Mouse (Mus musculus) layer of hippocampus, adult 2 months (tissue): Measurements from ENCODE around the gene Zfp944. TPM values are rescaled to one million over a fixed set of nuclear protein-coding genes. Genes with fewer than 3 reads are reported as not detected.
"Not testable (repeated sequence)": the region's sequence is repeated elsewhere in the genome, so short reads cannot be mapped to it uniquely, and the experiment has no call there.

Source experiments
- DNase-seq, 2 experiments: peaks; one replicate each; pipeline ENCODE4 v3.0.0; 2022; ENCODE audit warnings: low spot score in 2 of 2
- H3K27ac ChIP-seq: fragments of 200-600 bp; 2 replicates; pipeline ENCODE4 v1.8.1; 2022
- H3K4me3 ChIP-seq: fragments of 200-600 bp; 2 replicates; pipeline ENCODE4 v1.8.1; 2022; ENCODE audit warnings: mild to moderate bottlenecking
- CTCF ChIP-seq: fragments of 200-600 bp; conservative IDR thresholded peaks from 2 replicates; pipeline ENCODE4 v1.8.1; 2022; ENCODE audit warnings: antibody characterized with exemption, mild to moderate bottlenecking, moderate library complexity
- long read RNA-seq, 2 experiments: library from polyadenylated mRNA; stranded (forward); transcript quantifications; one replicate each; pipeline ENCODE4 v2.0.0; 2021; ENCODE audit warnings: borderline mapping rate in 2 of 2
- total RNA-seq, 2 experiments: library from RNA; stranded (reverse); gene quantifications; 2 replicates each; pipeline ENCODE4 v1.2.3; 2021

Zfp944 gene
- 10 to 100 TPM in 1 of 2 experiments, 1 to 10 TPM in 1; 9.8 to 10.3 TPM for total RNA-seq
- long read RNA-seq, experiment 1, transcript Zfp944-201 (6 exons, 2,784 nt): major isoform, 6 of 17 reads
- long read RNA-seq, experiment 1, partial matches to known transcripts: 1 of 17 reads
- long read RNA-seq, experiment 1, other reads (novel, unspliced or antisense): 10 of 17 reads
- long read RNA-seq, experiment 2, transcript Zfp944-201 (6 exons, 2,784 nt): major isoform, 7 of 20 reads
- long read RNA-seq, experiment 2, partial matches to known transcripts: 1 of 20 reads
- long read RNA-seq, experiment 2, other reads (novel, unspliced or antisense): 12 of 20 reads

DNA sequence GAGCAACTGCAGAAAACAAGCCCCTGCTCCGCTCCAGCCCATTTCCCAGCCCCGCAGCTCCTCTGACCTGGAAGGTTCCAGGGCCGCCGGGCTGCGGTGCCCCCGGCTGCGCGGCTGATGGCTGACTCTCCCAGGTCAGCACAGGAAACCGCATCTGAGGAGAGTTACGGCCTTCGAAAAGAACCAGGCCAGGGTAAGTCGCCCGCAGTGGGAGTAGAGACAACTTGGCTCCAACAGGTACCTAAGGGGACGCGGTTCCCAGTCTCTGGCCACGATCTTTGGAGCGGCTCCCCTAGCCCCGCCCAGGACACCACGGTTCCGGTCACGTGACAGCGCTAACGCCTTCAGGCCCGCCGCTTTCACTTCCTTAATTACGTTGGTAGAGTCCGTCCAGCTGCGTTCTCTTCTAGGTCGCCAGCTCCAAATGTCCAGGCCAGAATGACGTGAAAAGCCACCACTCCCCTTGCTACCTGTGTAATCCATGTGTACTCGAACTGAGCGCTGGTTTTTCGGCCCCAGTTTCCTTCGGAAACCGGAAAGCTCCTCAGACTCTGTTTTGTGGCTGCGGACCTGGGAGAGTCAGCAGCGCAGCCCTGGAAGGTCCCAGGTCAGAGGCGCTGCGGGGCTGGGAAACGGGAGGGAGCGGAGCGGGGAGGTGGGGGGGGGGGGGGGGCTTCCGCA, at the start of gene Zfp944, which contains the start of gene Zfp758:
TSS of gene Zfp944 (minus strand) at position 300 of the 681 bp plus-strand sequence.
TSS of gene Zfp758 (plus strand) at position 353 of the 681 bp plus-strand sequence.
- peak within 1 kb of the TSS; percentile 92 for H3K27ac ChIP-seq
- DNase-seq: peak; percentile 4 to 17

DNA sequence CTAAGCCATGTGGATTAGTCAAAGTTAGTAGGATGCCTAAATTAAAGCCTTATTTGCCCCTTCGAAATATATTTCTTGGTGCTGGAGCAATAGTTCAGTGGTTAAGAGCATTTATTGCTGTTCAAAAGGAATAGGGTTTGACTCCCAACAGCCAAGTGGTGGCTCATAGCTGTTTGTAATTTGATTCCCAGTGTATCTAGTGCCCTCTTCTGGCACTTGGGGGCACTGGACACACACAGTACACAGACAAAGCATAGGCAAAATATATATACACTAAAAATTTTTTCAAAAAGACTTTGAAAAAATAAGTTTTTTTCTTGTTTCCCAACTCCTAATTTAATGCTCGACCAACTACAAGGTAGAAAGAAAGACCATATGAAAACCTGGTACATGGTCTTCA, 49.6 kb upstream of the Zfp944 start:
- H3K4me3 ChIP-seq: no peak overlapping the region
- TF ChIP-seq CTCF: peak; percentile 82
- DNase-seq: no peak
- H3K27ac ChIP-seq: no peak overlapping the region

More for the DNA sequence above, at the start of gene Zfp944, which contains the start of gene Zfp758:
- H3K4me3 ChIP-seq: peak within 1 kb of the TSS; percentile 76

DNA sequence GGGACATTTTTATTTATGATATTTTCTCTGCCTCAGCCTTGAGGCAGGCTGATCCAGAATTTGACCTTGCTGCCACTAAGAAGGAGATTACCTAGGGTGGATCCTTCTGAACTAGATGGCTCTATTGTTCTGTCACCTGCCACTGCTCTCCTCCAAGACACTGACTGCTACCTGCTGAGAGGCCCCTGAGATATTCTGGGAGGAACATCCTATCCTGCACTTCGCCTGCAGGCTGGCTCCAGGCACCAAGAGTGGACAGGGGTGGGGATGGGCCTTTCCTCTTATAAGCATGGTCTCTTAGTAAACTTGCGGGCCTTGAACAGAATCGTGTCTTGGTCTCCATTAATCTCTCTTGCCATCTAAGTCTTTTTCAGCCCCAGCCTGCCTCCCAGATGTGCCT, 2.7 kb upstream of the Zfp944 start:
- TF ChIP-seq CTCF: no peak
- Histone ChIP-seq H3K4me3 (no peak overlapping the region), H3K27ac (no peak overlapping the region)
- DNase-seq: no peak

DNA sequence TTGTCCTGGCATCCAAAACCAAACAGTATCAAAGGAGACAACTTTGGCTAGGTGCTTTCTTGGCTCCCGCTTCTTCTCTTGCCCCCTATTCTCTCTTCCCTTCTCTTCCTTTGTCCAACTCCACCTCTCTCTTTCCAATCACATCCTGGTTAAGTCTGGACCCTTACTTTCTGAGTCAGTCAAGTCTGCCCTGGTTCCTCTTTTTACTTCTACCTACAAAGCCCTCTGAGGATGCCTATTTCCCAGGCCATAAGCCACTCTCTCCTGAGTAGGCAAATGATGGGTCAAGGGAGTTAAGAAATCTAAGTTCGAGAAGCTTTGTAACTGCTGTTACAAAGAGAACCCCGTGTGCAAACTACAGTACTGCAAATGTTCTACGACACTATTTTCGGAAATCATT, 628 bp downstream of the Zfp944 start:
- DNase-seq: no peak
- H3K4me3 ChIP-seq: peak overlapping the region; percentile 76
- TF ChIP-seq CTCF: no peak
- peak overlapping the region; percentile 92 for H3K27ac ChIP-seq

DNA sequence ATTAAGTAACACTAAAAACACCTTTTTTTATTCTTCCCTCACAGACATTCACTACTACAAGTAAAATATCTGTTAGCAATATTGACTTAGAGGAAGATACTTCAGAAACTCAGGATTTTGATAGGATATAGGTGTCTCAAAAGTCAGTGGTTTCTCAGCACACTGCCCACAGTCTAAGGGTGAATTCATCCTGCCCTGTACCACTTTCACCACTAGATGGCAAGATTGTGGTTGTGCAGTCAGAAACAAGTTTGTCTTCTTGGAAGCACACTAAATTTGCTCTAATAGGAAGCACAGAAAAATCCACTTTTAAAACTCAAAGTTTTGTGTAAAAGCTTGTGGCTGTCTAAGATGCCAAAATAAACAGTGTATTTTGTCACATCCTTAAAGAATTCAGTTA, 8.4 kb downstream of the Zfp944 start:
- peak; percentile 10 to 26 for DNase-seq
- TF ChIP-seq CTCF: peak; percentile 90
- Histone ChIP-seq H3K27ac (no peak overlapping the region), H3K4me3 (no peak overlapping the region)

DNA sequence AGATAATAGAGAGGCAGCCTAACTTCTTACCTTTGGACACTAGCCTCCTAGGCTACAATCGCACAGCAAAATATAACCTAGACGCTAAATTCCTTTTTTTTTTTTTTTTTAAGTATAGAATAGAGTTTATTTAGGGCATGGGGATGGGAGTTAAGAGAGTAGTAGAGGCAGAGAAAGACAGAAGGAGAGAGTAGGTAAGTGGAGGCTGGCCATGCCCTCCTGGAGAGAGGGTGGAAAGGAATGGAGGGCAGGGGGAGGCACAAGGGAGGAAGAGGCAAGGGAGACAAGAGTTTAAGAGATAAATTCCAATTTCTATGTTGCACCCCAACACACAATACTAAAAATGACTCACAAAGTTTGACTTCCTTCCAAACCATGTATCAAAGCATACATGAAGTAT, 46.0 kb downstream of the Zfp944 start:
- Histone ChIP-seq H3K4me3 (peak overlapping the region; percentile 80), H3K27ac (peak overlapping the region; percentile 90)
- DNase-seq: not testable (repeated sequence)

DNA sequence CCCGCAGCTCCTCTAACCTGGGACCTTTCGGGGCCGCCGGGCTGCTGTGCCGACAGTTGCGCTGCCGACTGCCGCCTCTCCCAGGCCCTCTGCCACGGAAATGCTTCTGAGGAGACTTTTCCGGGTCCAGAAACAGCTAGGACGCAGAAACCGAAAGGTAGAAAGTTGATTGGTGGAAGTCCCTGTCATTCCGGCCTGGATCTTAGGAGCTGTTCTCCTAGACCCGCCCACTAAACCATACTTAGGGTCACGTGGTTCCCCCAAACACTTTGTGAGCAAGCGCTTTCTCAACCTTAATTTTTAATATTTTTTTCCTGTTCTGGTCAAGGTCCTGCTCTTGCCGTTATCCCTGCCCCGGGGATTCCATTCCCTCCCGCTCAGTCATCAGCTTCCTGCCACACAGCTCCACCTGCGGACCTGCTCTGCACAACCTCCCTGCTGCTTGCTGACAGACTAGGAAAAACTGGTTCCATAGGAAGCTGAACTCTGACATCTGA, 46.4 kb downstream of the Zfp944 start, which contains the start of gene CT030661.1:
TSS of gene CT030661.1 (minus strand) at position 108 of the 497 bp plus-strand sequence.
- Histone ChIP-seq H3K27ac (peak within 1 kb of the TSS; percentile 90), H3K4me3 (peak within 1 kb of the TSS; percentile 80)
- peak; percentile 88 to 94 for DNase-seq
- TF ChIP-seq CTCF: peak; percentile 40

DNA sequence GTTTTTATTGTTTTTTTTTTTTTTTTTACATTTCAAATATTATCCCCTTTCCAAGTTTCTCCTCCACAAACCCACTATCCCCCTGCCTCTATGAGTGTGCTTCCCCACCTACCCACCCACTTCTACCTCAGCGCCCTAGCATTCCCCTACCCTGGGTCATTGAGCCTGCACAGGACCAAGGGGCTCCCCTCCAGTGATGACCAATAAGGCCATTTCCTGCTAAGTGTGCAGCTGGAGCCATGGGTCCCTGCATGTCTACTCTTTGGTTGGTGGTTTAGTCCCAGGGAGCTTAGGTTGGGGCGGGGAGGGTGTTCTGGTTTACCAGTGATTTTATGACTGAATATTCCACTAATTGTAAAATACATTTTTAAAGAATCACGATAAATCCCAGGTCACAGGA, 47.0 kb downstream of the Zfp944 start:
- Histone ChIP-seq H3K4me3 (peak overlapping the region; percentile 80), H3K27ac (peak overlapping the region; percentile 90)
- DNase-seq: not testable (repeated sequence)

Other genes starting within 250 kb of the Zfp944 start
- under 1 TPM; 0.51 to 0.93 TPM for gene Zfp947, start 195.2 kb downstream of the Zfp944 start, total RNA-seq
- 1 to 10 TPM; 5.3 TPM for gene Zfp994, start 135.8 kb downstream of the Zfp944 start, total RNA-seq
- 10 to 100 TPM; 11.4 to 12.0 TPM for gene CT030661.1, start 46.6 kb downstream of the Zfp944 start, total RNA-seq
- 10 to 100 TPM; 11.5 to 12.1 TPM for gene Zfp758, start 53 bp upstream of the Zfp944 start, total RNA-seq
- 10 to 100 TPM; 11.3 to 12.1 TPM for gene Zfp946, start 62.8 kb upstream of the Zfp944 start, total RNA-seq
- not detected for gene Vmn2r111, start 212.1 kb upstream of the Zfp944 start, total RNA-seq
- gene Vmn2r112, start 239.6 kb upstream of the Zfp944 start, total RNA-seq: not detected